Mouse (Mus musculus): ENCODE measurements around the gene Paqr4. TPM values are rescaled to one million over a fixed set of nuclear protein-coding genes. Genes with fewer than 3 reads are reported as not detected.
"Not testable (repeated sequence)": the region's sequence is repeated elsewhere in the genome, so short reads cannot be mapped to it uniquely, and the experiment has no call there.

The Paqr4 gene
- polyA plus RNA-seq, 1 experiment, result 0.85 TPM

DNA sequence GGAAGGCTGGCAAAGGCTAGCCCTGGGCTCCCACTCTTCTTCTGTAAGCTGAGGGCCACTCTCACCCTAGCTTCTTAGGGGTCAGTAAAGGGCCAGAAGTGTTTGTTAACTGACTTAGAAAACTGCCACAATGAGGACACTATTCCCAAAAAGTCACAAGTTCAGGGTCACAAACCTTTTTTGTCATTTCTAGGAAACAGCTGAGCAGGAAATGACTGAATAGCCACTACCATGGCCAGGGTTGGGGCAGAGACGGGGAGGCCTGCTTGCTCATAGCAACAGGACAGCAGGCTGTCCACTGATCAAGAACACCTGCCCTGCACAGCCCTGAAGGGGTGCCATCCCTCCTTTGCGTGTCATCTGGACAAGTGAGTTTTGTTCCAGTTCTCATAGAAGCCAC lies 36.5 kb upstream of the Paqr4 start:
- Histone ChIP-seq H3K36me3 (ENCODE audit: control insufficient read depth, insufficient read depth, low read length) (no peaks in the 10 kb centered on the region), H3K4me1 (ENCODE audit: control insufficient read depth, insufficient read depth, low read length) (no peaks in the 10 kb centered on the region), H3K27ac (ENCODE audit: control insufficient read depth, insufficient read depth, low read depth, low read length) (no peak overlapping the region), H3K4me3 (ENCODE audit: control insufficient read depth, low read depth, low read length) (no peak overlapping the region), H3K27me3 (ENCODE audit: control insufficient read depth, insufficient read depth, low read length) (no peaks in the 10 kb centered on the region)
- no peak for TF ChIP-seq POLR2A (IDR thresholded peaks at IDR 0.05; ENCODE audit: control insufficient read depth, low read depth, low read length)
- TF ChIP-seq CTCF (IDR thresholded peaks at IDR 0.05; ENCODE audit: control insufficient read depth, insufficient read depth, insufficient replicate concordance, low read depth, low read length), result no peak

DNA sequence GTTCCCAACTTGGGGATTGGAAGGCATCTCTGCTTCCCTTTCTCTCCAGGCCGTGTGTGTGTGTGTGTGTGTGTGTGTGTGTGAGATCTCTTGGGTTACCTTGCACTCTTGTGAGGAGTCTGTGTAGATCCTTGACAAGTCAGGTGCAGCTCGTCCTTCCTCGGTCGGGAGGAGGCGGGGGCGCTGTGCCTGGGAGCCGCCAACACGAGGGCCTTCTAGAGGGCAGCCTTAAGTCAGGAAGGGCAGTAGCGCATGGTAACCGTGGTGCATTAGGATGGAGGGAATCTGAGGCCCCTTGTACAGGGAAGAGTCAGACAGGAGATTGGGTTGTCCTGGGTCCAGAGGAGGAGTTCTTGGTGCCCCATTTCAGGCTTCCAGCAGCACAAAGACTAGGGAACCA lies 35.5 kb upstream of the Paqr4 start:
- TF ChIP-seq POLR2A (IDR thresholded peaks at IDR 0.05; ENCODE audit: control insufficient read depth, low read depth, low read length), result no peak
- TF ChIP-seq CTCF (IDR thresholded peaks at IDR 0.05; ENCODE audit: control insufficient read depth, insufficient read depth, insufficient replicate concordance, low read depth, low read length), result no peak
- no peaks in the 10 kb centered on the region for H3K27me3 ChIP-seq (ENCODE audit: control insufficient read depth, insufficient read depth, low read length)
- H3K27ac ChIP-seq (ENCODE audit: control insufficient read depth, insufficient read depth, low read depth, low read length), result no peak overlapping the region
- H3K36me3 ChIP-seq (ENCODE audit: control insufficient read depth, insufficient read depth, low read length), result no peaks in the 10 kb centered on the region
- H3K4me1 ChIP-seq (ENCODE audit: control insufficient read depth, insufficient read depth, low read length), result no peaks in the 10 kb centered on the region; the same call in 1 of the 2 replicates
- no peak overlapping the region for H3K4me3 ChIP-seq (ENCODE audit: control insufficient read depth, low read depth, low read length)

DNA sequence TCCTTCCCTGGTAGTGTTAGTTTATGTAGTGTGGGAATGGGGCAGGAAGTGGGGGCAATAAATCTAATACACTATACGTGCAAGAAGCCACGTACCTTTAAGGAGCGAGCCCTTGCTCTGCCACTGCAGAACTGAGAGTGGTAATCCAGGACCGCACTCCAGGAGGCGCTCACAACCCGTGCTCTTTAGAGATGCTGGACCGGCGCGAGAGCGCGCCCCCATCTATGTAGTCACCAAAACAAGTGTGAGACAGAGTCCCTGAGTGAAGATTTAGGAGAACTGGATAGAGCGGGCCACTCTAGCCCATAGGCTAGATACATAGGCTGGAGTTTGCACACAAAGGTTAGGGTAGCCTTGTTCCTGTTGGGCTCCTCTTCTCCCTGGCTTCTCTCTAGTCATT lies 33.4 kb upstream of the Paqr4 start:
- H3K27ac ChIP-seq (ENCODE audit: control insufficient read depth, insufficient read depth, low read depth, low read length), result no peak overlapping the region
- no peak for TF ChIP-seq POLR2A (IDR thresholded peaks at IDR 0.05; ENCODE audit: control insufficient read depth, low read depth, low read length)
- peak; percentile 62; the same call in 1 of the 2 replicates for TF ChIP-seq CTCF (IDR thresholded peaks at IDR 0.05; ENCODE audit: control insufficient read depth, insufficient read depth, insufficient replicate concordance, low read depth, low read length)
- no peaks in the 10 kb centered on the region; the same call in 1 of the 2 replicates for H3K4me1 ChIP-seq (ENCODE audit: control insufficient read depth, insufficient read depth, low read length)
- H3K4me3 ChIP-seq (ENCODE audit: control insufficient read depth, low read depth, low read length), result no peak overlapping the region
- H3K27me3 ChIP-seq (ENCODE audit: control insufficient read depth, insufficient read depth, low read length), result no peaks in the 10 kb centered on the region
- no peaks in the 10 kb centered on the region for H3K36me3 ChIP-seq (ENCODE audit: control insufficient read depth, insufficient read depth, low read length)

DNA sequence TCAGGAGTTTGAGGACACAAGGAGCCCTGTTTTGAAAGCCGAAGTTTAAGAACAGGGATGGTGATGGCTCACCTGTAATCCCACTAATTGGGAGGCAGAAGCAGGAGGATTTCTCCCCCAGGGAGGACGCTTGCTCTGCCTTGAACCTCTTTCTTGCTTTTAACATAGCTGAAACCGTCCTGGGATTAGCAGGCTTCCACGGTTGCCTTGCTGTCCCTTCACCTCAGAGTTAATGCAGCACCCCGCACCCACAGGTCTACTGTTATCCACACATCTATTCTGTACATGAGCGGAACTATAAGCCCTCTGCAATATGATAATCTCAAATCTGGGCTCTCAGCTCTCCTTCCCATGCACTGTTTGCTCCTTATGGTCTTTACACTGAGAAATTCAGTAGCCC lies 33.0 kb upstream of the Paqr4 start:
- no peak overlapping the region for H3K4me3 ChIP-seq (ENCODE audit: control insufficient read depth, low read depth, low read length)
- no peaks in the 10 kb centered on the region; the same call in 1 of the 2 replicates for H3K4me1 ChIP-seq (ENCODE audit: control insufficient read depth, insufficient read depth, low read length)
- no peak overlapping the region for H3K27ac ChIP-seq (ENCODE audit: control insufficient read depth, insufficient read depth, low read depth, low read length)
- no peaks in the 10 kb centered on the region for H3K27me3 ChIP-seq (ENCODE audit: control insufficient read depth, insufficient read depth, low read length)
- peaks cover 2% of the 10 kb centered on the region; the same call in 1 of the 2 replicates for H3K36me3 ChIP-seq (ENCODE audit: control insufficient read depth, insufficient read depth, low read length)
- TF ChIP-seq POLR2A (IDR thresholded peaks at IDR 0.05; ENCODE audit: control insufficient read depth, low read depth, low read length) (no peak), CTCF (IDR thresholded peaks at IDR 0.05; ENCODE audit: control insufficient read depth, insufficient read depth, insufficient replicate concordance, low read depth, low read length) (no peak)

- not testable (repeated sequence) for H3K27me3 ChIP-seq (ENCODE audit: control insufficient read depth, insufficient read depth, low read length); H3K4me1 ChIP-seq (ENCODE audit: control insufficient read depth, insufficient read depth, low read length); H3K27ac ChIP-seq (ENCODE audit: control insufficient read depth, insufficient read depth, low read depth, low read length); H3K36me3 ChIP-seq (ENCODE audit: control insufficient read depth, insufficient read depth, low read length)
- peak overlapping the region; percentile 59; the same call in 1 of the 2 replicates for H3K4me3 ChIP-seq (ENCODE audit: control insufficient read depth, low read depth, low read length)
These were observed 31.5 kb upstream of the Paqr4 start for GRCm38 (mm10) chr17:23772219-23772556.

DNA sequence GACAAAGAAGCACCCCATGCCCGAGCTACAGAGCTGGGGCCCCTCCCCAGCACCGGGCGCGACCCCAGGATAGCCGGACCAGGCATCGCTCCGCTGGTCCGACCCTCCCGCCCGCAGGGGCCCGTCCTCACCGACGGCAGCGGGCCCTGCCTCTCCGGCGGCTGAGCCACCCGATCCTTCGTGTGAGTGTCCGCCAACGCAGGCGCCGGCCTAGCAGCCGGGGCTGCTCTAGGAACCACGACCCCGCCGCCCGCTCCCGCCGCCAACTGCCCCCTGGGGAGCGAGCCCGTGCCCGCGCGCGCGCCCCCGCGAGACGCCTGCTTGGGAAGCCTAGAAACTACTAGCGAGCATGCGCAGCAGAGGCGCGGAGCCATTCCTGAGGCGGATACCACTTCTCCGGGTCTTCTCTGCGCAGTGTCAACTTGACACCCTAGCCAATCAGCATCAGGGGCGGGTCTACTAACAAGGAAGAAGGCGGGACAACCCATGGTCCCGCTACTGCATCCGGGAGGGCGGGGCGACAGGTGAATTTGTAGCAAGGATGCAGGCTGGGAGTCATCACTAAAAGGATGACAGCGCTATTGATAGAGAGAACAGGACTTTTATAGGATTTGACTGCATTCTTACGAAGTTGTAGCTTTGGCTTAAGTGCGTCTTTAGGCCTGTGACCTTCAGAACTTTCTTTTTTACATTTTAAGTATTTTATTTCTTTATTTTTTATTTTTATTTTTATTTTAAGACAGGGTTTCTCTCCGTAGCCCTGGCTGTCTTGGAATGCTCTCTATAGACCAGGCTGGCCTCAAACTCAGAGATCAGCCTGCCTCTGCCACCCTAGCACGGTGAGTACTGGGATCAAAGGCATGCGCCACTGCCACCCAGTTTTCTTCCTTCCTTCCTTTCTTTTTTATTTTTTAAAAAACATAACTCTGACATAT lies 30.9 kb upstream of the Paqr4 start, which contains the start of gene Flywch1:
Flywch1 (minus strand) TSS at position 319 of the 935 bp plus-strand sequence.
- Histone ChIP-seq H3K4me1 (ENCODE audit: control insufficient read depth, insufficient read depth, low read length) (no peaks in the 10 kb centered on the region; the same call in 1 of the 2 replicates), H3K27me3 (ENCODE audit: control insufficient read depth, insufficient read depth, low read length) (no peaks in the 10 kb centered on the region), H3K36me3 (ENCODE audit: control insufficient read depth, insufficient read depth, low read length) (peaks cover 3% of the 10 kb centered on the region; the same call in 1 of the 2 replicates), H3K27ac (ENCODE audit: control insufficient read depth, insufficient read depth, low read depth, low read length) (peak within 1 kb of the TSS; percentile 98), H3K4me3 (ENCODE audit: control insufficient read depth, low read depth, low read length) (peak within 1 kb of the TSS; percentile 96)
- TF ChIP-seq POLR2A (IDR thresholded peaks at IDR 0.05; ENCODE audit: control insufficient read depth, low read depth, low read length) (peak; percentile 58), CTCF (IDR thresholded peaks at IDR 0.05; ENCODE audit: control insufficient read depth, insufficient read depth, insufficient replicate concordance, low read depth, low read length) (no peak)

GRCm38 (mm10) chr17:23770896-23771283 lies 30.2 kb upstream of the Paqr4 start:
- Histone ChIP-seq H3K4me1 (ENCODE audit: control insufficient read depth, insufficient read depth, low read length) (no peaks in the 10 kb centered on the region; the same call in 1 of the 2 replicates), H3K27ac (ENCODE audit: control insufficient read depth, insufficient read depth, low read depth, low read length) (peak overlapping the region; percentile 98), H3K4me3 (ENCODE audit: control insufficient read depth, low read depth, low read length) (peak overlapping the region; percentile 96), H3K27me3 (ENCODE audit: control insufficient read depth, insufficient read depth, low read length) (no peaks in the 10 kb centered on the region), H3K36me3 (ENCODE audit: control insufficient read depth, insufficient read depth, low read length) (peaks cover 3% of the 10 kb centered on the region; the same call in 1 of the 2 replicates)
- peak; percentile 4; the same call in 1 of the 2 replicates for TF ChIP-seq POLR2A (IDR thresholded peaks at IDR 0.05; ENCODE audit: control insufficient read depth, low read depth, low read length)
- no peak for TF ChIP-seq CTCF (IDR thresholded peaks at IDR 0.05; ENCODE audit: control insufficient read depth, insufficient read depth, insufficient replicate concordance, low read depth, low read length)
